Mouse (Mus musculus) embryo, embryonic 9.5 days (tissue): ENCODE results near the gene Enox1.

Source experiments
- DNase-seq: peaks from one replicate; pipeline ENCODE4 v3.0.0-alpha.2; 2017; ENCODE audit errors: extremely low spot score

Gene Enox1

GRCm38 (mm10) chr14:77272931-77273446 is 116.4 kb downstream of the Enox1 start:
- no peak for DNase-seq

DNA sequence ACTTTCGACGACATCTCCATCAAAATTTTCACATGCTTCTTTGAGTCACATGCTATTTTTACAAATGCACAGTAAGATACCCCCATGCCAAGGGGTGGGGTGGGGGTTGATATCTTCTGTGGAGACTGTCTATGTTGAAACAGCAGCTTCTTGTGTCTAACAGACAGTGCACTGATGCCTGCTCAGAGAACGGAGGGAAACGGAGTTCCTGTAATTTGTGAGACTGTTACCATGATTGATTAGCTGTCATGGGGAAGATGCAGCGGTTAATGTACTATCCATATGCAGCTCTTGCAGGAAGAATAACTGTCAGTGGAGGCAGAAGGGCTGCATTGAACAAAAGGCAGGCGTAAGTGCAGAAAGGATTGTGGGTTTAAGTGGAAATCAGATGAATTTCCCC is 117.2 kb downstream of the Enox1 start:
- DNase-seq: no peak

GRCm38 (mm10) chr14:77275607-77276006 is 119.0 kb downstream of the Enox1 start:
- DNase-seq: no peak

- no peak for DNase-seq
Observed at GRCm38 (mm10) chr14:77279143-77279542, 122.6 kb downstream of the Enox1 start.

DNA sequence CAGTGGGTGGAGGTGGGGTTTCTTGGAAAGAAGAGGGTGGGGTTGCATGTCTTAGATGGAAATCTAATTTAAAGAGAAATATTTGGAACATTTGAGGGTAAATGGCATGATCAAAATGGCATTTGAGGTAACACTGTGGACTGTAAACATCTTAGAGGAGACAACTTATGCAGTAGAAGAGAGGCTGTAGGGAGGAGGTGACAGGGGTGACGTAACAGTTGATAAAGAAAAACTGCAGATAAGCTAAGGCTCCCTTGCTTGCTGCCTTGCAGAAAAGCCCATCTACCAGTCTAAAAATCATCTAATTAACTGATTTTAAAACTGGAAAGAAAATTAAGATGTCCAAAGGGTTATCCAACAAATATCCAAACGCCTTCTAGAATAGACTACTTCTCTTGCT is 123.9 kb downstream of the Enox1 start:
- no peak for DNase-seq

DNA sequence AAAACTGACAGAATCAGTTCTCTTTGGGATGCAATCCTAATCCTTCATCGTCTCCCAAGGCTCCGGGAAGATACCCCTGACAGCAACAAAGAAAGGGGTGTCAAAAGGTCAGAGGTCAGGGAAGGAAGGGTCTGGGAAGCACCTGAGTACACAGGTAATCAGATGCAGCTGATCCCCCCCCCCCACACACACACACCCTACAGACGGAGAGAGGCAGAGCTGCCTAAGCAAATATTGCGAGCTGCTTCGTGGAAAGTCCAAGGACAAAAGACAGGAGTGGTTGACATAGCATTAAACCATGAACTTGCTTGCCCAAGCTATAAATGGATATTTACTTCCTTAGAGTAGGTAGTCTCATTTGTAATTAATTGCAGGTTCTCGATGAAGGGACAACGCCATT is 124.3 kb downstream of the Enox1 start:
- DNase-seq: no peak

GRCm38 (mm10) chr14:77283939-77284338 is 127.4 kb downstream of the Enox1 start:
- DNase-seq: no peak

GRCm38 (mm10) chr14:77285453-77285852 is 128.9 kb downstream of the Enox1 start:
- DNase-seq: no peak

DNA sequence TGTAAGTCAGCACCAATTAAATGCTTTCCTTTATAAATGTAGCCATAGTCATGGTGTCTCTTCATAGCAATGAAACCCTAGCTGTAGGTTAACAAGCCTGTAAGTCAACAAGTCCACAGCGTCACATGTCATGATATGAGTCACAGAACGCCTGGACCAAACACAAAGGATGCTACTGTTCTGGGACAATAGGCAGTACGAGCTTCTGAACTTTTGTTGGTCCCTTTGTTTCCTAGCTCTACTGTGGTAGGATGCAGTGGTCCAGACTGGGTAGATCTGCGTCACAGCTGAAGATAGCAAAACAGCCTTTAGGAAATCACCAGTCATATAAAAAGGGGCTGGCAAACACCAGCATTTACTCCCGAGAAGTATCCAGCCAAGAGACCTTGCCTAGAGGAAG is 135.2 kb downstream of the Enox1 start:
- DNase-seq: no peak

- no peak for DNase-seq
Observed at GRCm38 (mm10) chr14:77297039-77297438, 140.5 kb downstream of the Enox1 start.

DNA sequence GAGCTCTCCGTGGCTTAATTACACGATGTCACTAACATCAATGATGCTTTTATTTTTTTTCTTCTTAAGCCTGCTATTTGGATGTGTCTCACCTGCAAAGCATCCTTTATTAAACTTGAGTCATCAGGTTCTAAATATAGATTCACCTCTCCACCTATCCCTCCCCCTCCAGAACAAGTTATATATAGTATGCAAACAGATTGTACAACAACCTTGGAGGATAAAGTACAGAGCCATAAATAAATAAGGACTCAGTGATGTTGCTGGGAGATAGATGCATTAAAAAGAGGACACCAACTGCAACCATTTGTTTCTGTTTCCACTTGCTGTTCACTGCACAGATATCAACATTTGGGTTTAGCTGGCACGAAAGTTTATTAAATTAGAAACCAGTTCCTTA is 141.8 kb downstream of the Enox1 start:
- no peak for DNase-seq

GRCm38 (mm10) chr14:77309571-77309970 is 153.0 kb downstream of the Enox1 start:
- no peak for DNase-seq

DNA sequence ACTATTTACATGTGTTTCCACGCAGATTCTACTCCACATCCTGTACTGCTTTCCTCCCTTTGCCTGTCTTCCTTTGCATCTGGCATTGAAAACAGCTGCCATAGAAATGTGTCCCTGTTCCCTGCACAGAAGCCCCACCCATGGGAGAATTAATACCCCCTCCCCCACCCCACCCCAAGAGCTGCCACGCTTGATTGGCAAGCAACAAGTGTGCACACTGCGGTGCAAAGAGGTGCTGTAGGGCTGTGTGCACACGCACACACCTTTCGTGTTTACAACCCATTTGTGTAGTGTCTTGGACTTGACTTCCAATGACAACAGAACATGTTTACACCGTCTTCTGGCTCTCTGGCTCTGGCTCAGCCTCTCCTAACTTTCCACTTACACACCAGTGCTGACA is 154.9 kb downstream of the Enox1 start:
- no peak for DNase-seq

GRCm38 (mm10) chr14:77319396-77319795 is 162.8 kb downstream of the Enox1 start:
- no peak for DNase-seq

DNA sequence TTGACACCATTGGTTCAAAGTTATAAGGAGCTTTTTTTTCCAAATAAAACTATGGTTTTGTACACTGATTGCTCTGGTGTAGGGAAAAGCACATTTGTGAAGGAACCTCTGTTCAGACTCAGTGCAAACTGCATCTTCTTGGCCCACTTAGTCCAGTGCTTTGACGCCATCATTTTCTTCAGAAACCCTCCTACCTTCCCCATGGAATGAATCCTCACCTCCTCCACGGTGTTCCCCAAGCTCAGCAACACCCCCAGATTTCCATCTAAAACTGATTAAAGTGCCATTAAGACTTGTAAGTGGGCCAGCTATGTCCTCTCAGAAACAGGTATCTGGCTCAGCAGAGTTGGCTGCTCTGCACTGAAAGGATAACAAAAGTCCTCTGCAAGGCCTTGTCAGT is 167.8 kb downstream of the Enox1 start:
- no peak for DNase-seq

DNA sequence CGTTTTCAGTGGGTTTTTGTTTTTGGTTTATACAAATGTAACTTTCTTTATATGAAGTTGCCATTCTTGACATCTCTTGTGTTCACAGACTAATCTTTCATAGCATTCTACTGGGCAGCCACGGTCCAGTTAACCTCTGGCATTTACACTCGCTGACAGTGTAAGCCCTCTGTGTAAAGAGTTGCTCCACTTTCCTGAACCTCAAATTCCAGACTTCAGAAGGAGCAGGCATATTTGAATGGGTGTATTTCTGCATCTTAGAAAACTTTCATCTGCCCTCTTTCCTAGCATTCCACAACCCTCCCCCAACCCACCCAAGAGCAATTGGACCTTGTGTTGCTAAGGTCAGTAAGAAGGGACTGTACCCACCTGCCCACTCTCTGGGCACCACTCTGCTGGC is 171.1 kb downstream of the Enox1 start:
- DNase-seq: no peak

GRCm38 (mm10) chr14:77329791-77330190 is 173.2 kb downstream of the Enox1 start:
- no peak for DNase-seq

DNA sequence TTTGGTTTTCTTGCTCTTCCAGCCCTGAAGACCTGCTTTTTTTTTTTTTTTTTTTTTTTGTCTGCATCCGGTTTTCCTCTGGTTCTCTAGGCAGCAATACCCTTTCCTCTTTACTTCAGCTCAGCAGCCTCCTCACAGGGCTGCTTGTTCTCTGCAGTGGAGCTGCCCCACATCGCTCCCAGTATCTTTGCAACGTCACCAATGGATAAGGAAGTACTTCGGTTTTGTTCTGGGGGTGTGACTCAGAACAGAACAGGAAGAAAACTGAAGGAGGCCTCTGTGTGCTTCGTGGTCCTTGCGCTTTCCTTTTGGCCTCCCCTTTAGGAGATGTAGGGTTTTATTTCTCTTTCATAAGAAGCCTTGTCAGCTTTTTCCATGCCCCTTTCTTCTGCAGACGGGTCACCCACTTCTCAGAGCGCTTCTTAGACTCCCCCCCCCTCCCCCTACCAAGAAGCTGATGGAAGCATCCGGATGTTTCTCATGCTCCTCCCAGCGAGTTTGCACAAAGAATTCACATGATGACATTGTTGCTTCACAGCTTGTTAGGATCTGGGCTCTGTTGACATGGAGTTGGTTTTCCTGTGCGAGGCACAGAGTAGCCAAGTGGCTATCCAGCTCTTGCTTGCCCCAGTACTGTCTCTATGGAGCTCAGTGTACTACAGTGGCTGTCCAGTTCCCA is 187.2 kb downstream of the Enox1 start:
- no peak for DNase-seq

DNA sequence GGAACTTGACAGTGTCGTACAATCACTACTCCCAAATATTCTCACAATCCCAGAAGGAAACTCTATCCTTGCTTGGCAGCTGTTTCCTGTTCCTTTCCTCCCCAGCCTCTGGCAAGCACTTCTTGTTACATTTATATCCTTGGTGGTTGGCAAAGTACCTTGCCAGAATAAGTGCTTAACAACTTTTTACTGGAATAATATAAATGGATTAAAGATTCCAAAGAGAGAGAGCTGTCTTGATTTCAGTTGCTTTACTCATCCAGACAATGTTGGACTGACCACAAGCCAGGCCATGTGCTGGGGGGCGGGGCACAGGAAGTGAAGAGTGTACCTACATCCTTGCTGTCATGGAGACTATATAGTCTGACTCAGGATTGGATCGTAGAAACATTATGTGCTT is 189.7 kb downstream of the Enox1 start:
- no peak for DNase-seq

GRCm38 (mm10) chr14:77351803-77352352 is 195.3 kb downstream of the Enox1 start:
- DNase-seq: no peak

DNA sequence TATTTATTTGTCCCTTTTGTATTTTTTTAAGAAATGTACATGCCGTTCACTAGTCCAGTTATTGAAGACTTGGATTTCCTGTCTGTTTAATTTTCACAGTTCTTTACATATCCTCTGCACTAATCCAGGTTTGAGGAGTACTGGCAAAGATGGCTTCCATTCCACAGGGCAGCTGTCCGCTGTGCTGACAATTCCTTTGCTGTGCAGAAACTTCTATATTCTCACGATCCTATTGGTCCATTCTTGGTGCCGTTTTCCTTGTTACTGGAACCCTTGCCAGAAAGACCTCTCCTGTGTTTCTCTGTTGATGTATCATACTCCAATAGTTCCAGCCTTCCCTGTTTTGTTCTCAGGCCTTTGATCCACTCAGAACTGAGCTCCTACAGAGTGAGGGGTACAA is 206.1 kb downstream of the Enox1 start:
- DNase-seq: no peak

DNA sequence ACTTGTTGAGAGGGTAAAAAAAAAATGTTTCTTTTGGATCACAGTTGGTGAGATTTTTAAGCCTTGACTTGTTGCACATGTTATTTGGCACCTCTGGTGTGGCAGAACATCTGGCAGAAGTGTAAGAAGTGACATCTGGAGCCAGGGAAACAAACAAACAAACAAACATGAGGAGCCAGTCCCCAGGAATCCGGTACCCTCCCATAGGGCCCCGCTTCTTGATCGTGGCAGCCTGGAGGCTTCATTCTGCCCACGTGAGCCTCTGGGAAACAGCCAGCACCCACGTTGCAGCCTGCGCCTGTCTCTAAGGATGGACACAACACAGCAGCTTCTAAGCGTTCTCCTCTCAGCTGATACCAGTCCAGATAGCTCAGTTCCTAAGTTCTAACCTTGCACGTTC is 211.8 kb downstream of the Enox1 start:
- no peak for DNase-seq

- no peak for DNase-seq
Observed at GRCm38 (mm10) chr14:77369070-77369469, 212.5 kb downstream of the Enox1 start.

DNA sequence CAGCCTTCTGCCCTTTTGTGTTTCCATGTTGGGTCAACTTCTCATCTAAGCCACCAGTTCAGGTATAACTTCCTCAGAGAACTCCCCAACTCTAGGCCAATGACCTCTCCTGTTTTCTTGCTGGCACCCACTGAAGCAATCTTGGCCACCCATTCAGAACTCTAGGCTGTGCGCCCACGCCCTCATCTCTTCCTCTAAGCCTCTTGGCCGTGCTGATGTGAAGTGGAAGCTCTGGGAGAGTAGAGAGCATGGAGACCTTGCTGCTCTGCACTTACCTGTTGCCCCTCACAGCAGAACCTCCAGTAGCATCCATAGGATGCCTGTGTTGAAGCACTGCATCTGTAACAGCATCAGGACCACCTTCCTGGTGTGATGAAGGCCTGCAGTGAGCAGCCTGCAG is 214.0 kb downstream of the Enox1 start:
- DNase-seq: no peak
